Mouse (Mus musculus): ENCODE results near the gene Pold2. TPM values are rescaled to one million over a fixed set of nuclear protein-coding genes. Genes with fewer than 3 reads are reported as not detected.
A peak's percentile ranks its signal among the peaks of the same experiment; 100 is the strongest.

Pold2 gene
- polyA plus RNA-seq, 1 experiment = 19.9 TPM

- Histone ChIP-seq H3K4me1 (ENCODE audit: control insufficient read depth, insufficient read depth, low read length) (no peaks in the 10 kb centered on the region), H3K4me3 (replicated peaks; ENCODE audit: control insufficient read depth, low read depth, low read length) (no peak overlapping the region), H3K27ac (ENCODE audit: control insufficient read depth, insufficient read depth, low read depth, low read length, poor library complexity) (no peak overlapping the region)
- WGBS = 41% methylated on average over 5 of the region's 5 CpGs
- TF ChIP-seq POLR2A (IDR thresholded peaks at IDR 0.05; ENCODE audit: borderline replicate concordance, control insufficient read depth, low read depth, low read length) (no peak), CTCF (IDR thresholded peaks at IDR 0.05; ENCODE audit: control insufficient read depth, insufficient read depth, low read length) (no peak)
Observed at GRCm38 (mm10) chr11:5914940-5915339, 36.8 kb upstream of the Pold2 start.

- H3K4me3 ChIP-seq (replicated peaks; ENCODE audit: control insufficient read depth, low read depth, low read length) = no peak overlapping the region
- no peak for TF ChIP-seq POLR2A (IDR thresholded peaks at IDR 0.05; ENCODE audit: borderline replicate concordance, control insufficient read depth, low read depth, low read length)
- TF ChIP-seq CTCF (IDR thresholded peaks at IDR 0.05; ENCODE audit: control insufficient read depth, insufficient read depth, low read length) = no peak
- WGBS = 61% methylated on average over 4 of the region's 4 CpGs
- H3K27ac ChIP-seq (ENCODE audit: control insufficient read depth, insufficient read depth, low read depth, low read length, poor library complexity) = no peak overlapping the region
- no peaks in the 10 kb centered on the region for H3K4me1 ChIP-seq (ENCODE audit: control insufficient read depth, insufficient read depth, low read length)
Observed at GRCm38 (mm10) chr11:5913936-5914335, 35.8 kb upstream of the Pold2 start.

GRCm38 (mm10) chr11:5913256-5913655 lies 35.2 kb upstream of the Pold2 start:
- TF ChIP-seq CTCF (IDR thresholded peaks at IDR 0.05; ENCODE audit: control insufficient read depth, insufficient read depth, low read length) (no peak), POLR2A (IDR thresholded peaks at IDR 0.05; ENCODE audit: borderline replicate concordance, control insufficient read depth, low read depth, low read length) (no peak)
- no peak overlapping the region for H3K27ac ChIP-seq (ENCODE audit: control insufficient read depth, insufficient read depth, low read depth, low read length, poor library complexity)
- H3K4me3 ChIP-seq (replicated peaks; ENCODE audit: control insufficient read depth, low read depth, low read length) = no peak overlapping the region
- 68% methylated on average over 8 of the region's 8 CpGs for WGBS
- H3K4me1 ChIP-seq (ENCODE audit: control insufficient read depth, insufficient read depth, low read length) = no peaks in the 10 kb centered on the region

- Histone ChIP-seq H3K4me3 (replicated peaks; ENCODE audit: control insufficient read depth, low read depth, low read length) (no peak overlapping the region), H3K27ac (ENCODE audit: control insufficient read depth, insufficient read depth, low read depth, low read length, poor library complexity) (no peak overlapping the region), H3K4me1 (ENCODE audit: control insufficient read depth, insufficient read depth, low read length) (no peaks in the 10 kb centered on the region)
- WGBS = 20% methylated on average over 5 of the region's 5 CpGs
- TF ChIP-seq POLR2A (IDR thresholded peaks at IDR 0.05; ENCODE audit: borderline replicate concordance, control insufficient read depth, low read depth, low read length) (no peak), CTCF (IDR thresholded peaks at IDR 0.05; ENCODE audit: control insufficient read depth, insufficient read depth, low read length) (peak; percentile 73)
Observed at GRCm38 (mm10) chr11:5912635-5913034, 34.5 kb upstream of the Pold2 start.

GRCm38 (mm10) chr11:5908642-5909041 lies 30.6 kb upstream of the Pold2 start:
- H3K27ac ChIP-seq (ENCODE audit: control insufficient read depth, insufficient read depth, low read depth, low read length, poor library complexity) = no peak overlapping the region
- 79% methylated on average over 4 of the region's 4 CpGs for WGBS
- no peaks in the 10 kb centered on the region for H3K4me1 ChIP-seq (ENCODE audit: control insufficient read depth, insufficient read depth, low read length)
- TF ChIP-seq POLR2A (IDR thresholded peaks at IDR 0.05; ENCODE audit: borderline replicate concordance, control insufficient read depth, low read depth, low read length) (no peak), CTCF (IDR thresholded peaks at IDR 0.05; ENCODE audit: control insufficient read depth, insufficient read depth, low read length) (no peak)
- no peak overlapping the region for H3K4me3 ChIP-seq (replicated peaks; ENCODE audit: control insufficient read depth, low read depth, low read length)

- no peak for TF ChIP-seq POLR2A (IDR thresholded peaks at IDR 0.05; ENCODE audit: borderline replicate concordance, control insufficient read depth, low read depth, low read length)
- TF ChIP-seq CTCF (IDR thresholded peaks at IDR 0.05; ENCODE audit: control insufficient read depth, insufficient read depth, low read length) = no peak
- 67% methylated on average over 5 of the region's 5 CpGs for WGBS
- Histone ChIP-seq H3K4me3 (replicated peaks; ENCODE audit: control insufficient read depth, low read depth, low read length) (no peak overlapping the region), H3K27ac (ENCODE audit: control insufficient read depth, insufficient read depth, low read depth, low read length, poor library complexity) (no peak overlapping the region), H3K4me1 (ENCODE audit: control insufficient read depth, insufficient read depth, low read length) (no peaks in the 10 kb centered on the region)
Observed at GRCm38 (mm10) chr11:5907096-5907495, 29.0 kb upstream of the Pold2 start.

GRCm38 (mm10) chr11:5905778-5906518 lies 27.9 kb upstream of the Pold2 start:
- H3K27ac ChIP-seq (ENCODE audit: control insufficient read depth, insufficient read depth, low read depth, low read length, poor library complexity) = no peak overlapping the region
- 83% methylated on average over 10 of the region's 10 CpGs for WGBS
- no peaks in the 10 kb centered on the region for H3K4me1 ChIP-seq (ENCODE audit: control insufficient read depth, insufficient read depth, low read length)
- no peak overlapping the region for H3K4me3 ChIP-seq (replicated peaks; ENCODE audit: control insufficient read depth, low read depth, low read length)
- TF ChIP-seq POLR2A (IDR thresholded peaks at IDR 0.05; ENCODE audit: borderline replicate concordance, control insufficient read depth, low read depth, low read length) (no peak), CTCF (IDR thresholded peaks at IDR 0.05; ENCODE audit: control insufficient read depth, insufficient read depth, low read length) (no peak)

- Histone ChIP-seq H3K4me1 (ENCODE audit: control insufficient read depth, insufficient read depth, low read length) (no peaks in the 10 kb centered on the region), H3K27ac (ENCODE audit: control insufficient read depth, insufficient read depth, low read depth, low read length, poor library complexity) (no peak overlapping the region), H3K4me3 (replicated peaks; ENCODE audit: control insufficient read depth, low read depth, low read length) (no peak overlapping the region)
- 81% methylated on average over 6 of the region's 6 CpGs for WGBS
- TF ChIP-seq POLR2A (IDR thresholded peaks at IDR 0.05; ENCODE audit: borderline replicate concordance, control insufficient read depth, low read depth, low read length) (no peak), CTCF (IDR thresholded peaks at IDR 0.05; ENCODE audit: control insufficient read depth, insufficient read depth, low read length) (no peak)
Observed at GRCm38 (mm10) chr11:5904871-5905270, 26.8 kb upstream of the Pold2 start.

All from bone marrow, adult 2 months (tissue).